Mouse (Mus musculus) gastrocnemius, postnatal 10 days (tissue): ENCODE data around the gene Lyg2. TPM values are rescaled to one million over a fixed set of nuclear protein-coding genes. Genes with fewer than 3 reads are reported as not detected.

ENCODE experiments used
- DNase-seq: peaks from one replicate; pipeline ENCODE4 v3.0.0; 2021; ENCODE audit warnings: mixed read lengths
- total RNA-seq, 2 experiments: library from RNA; stranded (reverse); gene quantifications; 2 replicates each; pipeline ENCODE4 v1.2.3; 2021

Lyg2 gene
- total RNA-seq, 2 experiments from 2014 or later = not detected

DNA sequence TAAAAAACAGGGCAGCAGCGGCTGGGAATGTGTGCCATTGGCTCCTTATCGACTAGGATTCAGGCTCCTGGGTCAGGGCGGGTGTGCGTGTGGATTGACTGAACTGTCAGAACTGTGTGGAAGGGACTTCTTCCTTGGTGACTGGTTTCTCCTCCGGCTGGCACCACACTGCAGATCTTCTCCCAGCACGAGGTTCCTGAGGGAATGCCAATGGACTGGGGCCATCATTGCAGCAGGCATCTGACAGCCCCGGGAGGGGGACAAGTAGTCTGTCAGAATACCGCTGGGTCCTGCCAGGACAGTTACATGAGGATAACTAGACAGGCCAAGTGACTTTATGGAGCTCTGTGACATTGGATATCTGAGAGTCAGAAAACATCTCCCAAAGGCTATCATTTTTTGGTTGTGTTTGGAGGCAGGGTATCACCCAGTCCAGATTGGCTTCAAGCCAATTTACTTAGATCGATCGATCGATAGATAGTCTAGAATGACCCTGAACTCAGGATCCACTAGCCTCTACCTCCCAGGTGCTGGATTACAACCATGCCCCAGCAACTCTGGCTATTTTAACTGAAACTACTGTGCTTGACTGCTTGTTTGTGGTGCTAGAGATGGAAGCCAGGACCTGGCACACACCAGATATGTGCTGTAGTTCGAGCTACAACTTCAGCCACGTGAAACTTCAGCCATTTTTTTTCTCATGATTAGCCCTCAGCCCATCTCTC is 38.4 kb downstream of the Lyg2 start:
- no peak for DNase-seq

DNA sequence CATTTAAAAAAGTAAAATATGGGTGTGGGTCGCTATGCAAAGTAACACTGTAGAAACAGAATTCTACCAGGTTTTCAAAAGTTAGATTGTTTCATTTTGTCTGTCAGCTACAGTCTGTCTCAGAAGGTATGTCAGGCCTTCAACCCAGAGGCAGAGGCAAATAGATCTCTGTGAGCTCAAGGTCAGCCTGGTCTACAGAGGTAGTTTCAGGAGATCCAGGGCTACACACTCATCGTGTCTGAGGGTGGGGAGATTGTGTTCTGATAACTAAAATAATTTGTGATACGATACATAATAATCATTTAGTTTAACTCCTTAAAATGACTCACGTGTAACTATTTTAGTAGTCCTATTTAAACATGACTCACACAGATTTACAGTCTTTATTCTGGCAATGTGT is 43.1 kb downstream of the Lyg2 start:
- no peak for DNase-seq

DNA sequence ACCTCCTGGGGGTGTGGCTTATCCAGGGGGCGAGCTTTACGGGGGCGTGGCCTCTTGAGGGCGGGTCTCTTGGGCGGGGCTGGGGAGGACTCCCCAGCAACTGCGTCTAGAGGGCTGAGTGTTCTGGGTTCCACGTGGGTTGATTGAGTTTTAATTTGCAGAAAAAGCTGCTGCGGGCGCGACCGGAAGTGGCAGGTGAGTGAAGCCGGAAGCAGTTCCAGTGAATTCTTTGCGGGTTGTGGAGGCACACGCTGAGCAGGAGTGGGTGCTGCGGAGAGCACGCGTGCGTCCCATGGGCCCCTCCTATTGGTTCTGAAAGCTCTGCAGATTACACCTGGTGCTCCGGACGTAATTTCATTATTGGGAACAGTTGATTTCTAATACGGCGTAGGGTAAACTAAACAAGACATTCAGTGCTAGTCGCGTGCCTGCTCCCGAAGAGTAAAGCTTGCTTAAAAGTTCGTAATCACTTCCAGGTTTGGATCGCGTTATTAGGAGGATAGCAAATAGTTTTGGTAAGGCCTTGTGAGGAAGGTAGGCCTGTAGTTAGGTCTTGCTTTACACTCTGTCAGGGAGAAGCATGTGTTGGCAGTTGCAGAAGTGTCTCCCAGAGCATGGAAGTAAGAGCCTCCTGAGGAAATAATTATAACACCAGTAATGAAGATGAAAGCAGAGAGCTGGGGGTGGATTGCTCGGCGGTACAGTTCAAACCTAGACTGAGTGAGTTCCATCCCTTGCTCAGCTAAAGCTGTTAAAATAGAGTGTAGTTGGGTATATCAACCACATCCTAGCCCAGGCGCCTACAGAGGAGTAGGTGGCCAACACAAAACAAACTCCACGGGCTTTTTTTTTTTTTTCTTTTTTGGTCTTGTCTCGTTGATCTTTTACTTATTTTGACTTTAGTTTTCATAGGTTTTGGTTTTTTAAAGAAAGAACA is 43.9 kb downstream of the Lyg2 start:
- DNase-seq = peak; percentile 76

DNA sequence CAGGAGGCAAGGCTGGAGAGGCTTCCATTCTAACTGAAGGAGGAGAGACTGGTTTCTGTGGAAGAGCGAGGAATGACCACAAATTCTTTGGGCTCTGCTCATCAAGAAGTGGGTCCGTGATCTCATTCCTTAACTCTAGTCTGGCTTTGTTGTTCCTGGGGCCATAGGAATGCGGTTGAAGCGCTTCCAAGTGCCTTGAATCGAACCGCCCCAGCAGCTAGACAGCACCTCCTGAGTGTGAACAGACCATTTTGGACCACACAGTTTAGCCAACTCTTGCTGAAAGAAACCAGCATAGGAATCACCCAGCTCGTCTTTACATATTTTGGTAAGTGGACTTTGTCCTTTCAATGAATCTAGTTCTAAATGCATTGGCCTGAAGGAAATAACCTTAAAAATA is 44.6 kb downstream of the Lyg2 start, which contains the start of gene Lipt1:
Lipt1 (plus strand) TSS at position 35 of the 400 bp plus-strand sequence.
- DNase-seq = no peak

DNA sequence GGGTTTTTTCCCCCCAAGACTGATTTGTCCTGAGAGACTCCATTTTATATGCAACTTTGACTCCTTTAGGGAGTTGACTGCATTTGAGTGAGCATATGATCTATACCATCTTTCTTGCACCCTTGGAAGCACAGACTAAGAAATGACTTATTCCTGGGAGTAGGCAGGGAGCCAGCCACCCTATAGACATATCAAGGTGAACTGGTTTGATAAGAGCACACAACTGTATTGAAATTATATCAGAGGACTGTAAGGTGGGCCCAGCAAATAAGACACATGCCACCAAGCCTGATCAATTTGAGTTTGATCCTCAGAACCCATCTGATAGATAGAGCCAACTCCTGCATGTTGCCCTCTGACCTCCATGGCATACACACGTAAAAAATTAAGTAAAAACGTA is 46.9 kb downstream of the Lyg2 start:
- DNase-seq = no peak

DNA sequence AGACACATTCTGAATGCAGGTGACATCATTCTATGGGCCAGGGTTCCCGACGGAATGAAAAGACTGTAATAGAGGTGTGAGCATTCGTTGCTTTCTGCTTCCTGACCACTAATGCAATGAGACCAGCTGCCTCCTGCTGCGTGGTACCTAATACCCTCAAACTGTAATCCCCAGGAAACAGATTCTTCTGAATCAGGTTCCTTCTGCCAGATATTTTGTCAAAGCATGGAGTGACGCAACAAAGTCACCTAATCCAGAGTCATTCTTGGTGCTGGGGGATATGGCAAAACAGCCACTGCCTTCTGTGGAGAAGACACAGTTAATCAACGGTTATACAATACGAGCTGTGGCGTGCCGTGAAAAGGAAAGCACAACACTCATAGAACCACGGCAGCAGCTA is 47.7 kb downstream of the Lyg2 start:
- DNase-seq = no peak

DNA sequence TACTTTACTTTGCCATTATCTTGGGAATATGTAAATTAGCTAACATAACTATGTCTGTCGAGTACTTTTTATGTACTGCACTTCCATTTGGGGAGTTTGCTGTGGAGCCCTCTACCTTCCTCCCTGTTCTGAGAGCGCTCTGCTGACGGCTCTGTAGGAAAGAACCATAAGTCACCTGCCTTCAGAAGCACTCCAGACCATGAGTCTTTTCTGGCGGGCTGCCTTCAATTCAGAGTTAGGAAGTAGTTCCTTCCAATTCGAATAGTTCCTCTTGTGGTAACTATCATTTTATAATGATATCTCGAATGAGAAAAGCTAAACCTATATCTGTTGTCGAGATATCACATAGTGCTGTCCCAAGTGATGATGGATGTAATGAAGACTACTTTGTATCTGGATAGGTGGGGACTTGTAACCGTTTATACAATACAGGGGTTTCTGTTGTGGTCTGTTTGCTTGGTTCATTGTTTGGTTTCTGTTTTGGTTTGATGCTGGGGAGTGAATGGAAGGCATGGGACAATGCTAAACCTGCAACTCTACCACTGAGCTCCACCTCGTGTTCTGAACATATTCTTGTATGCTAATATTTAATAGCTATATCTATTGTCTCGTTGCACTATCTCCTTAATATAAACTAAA is 48.5 kb downstream of the Lyg2 start:
- DNase-seq = no peak

DNA sequence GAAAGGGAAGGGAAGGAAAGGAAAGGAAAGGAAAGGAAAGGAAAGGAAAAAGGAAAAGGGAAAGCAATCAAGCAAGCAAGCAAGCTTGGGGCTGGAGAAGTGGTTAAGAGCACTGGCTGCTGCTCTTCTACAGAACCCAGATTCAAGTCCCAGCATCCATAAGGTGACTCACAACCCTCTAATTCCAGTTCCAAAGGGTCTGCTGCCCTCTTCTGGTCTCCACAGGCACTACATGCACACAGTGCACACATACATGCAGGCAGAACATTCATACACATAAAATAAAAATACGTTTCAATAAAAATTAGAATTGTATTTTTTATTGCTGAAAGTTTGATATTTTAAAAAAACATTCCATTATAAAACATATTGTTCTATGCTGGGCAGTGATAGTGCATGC is 49.2 kb downstream of the Lyg2 start:
- DNase-seq = peak; percentile 38

DNA sequence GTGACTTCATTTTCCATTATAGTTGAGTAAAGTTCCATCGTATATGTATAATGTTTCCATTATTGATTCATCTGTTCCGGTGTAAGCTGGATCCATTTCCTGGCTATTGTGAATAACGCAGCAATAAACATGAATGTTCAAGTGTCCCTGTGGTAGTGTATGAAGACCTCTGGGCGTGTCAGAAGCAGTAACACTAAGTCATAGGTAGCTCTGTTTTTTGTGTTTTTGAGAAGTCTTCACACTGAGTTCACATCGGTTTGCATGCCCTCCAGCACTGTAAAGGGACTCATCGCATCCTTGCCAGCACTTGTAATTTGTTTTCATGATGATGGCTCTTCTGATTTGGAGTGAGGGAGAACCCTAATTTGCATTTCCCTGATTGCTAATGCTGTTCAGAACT is 50.0 kb downstream of the Lyg2 start, which contains the start of gene Tsga10:
Tsga10 (minus strand) TSS at position 144 of the 400 bp plus-strand sequence.
- no peak for DNase-seq

DNA sequence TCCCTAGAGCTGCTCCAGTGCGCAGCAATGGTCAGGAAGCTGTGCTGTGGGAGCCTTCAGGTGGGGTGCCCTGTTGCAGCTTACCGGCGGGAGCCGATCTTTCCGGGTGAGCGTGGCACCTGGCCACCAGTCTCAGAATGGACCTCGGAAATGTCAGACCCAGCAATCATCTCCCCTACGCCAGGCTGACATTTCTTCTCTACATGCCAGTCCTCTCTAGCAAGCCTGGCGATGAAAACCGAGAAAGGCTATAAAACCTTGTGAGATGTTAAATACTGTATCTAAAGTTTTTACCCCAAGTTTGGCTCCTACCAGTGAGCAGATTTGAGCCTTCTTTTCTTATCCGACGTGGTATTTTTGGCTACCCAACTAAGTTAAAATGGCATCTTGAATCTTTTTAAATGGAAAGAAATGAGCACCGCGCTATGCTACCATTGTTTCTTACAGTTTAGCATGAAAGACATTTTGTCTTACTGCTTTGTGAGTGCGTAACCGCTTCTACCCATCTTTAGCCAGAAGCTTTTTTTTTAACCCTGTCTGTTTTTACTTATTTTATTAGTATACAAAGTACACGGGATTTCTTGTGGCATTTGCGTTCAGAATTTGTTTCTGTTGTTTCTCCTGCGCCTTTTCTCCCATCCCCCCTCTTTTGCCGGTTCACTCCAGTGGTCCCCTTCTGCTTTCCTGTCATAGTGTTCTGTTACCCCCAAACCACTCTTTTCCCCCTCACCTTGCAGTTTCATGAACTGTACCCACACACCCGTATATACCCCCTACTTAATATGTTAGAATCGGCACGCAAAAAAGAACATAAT is 50.7 kb downstream of the Lyg2 start:
- DNase-seq = no peak

DNA sequence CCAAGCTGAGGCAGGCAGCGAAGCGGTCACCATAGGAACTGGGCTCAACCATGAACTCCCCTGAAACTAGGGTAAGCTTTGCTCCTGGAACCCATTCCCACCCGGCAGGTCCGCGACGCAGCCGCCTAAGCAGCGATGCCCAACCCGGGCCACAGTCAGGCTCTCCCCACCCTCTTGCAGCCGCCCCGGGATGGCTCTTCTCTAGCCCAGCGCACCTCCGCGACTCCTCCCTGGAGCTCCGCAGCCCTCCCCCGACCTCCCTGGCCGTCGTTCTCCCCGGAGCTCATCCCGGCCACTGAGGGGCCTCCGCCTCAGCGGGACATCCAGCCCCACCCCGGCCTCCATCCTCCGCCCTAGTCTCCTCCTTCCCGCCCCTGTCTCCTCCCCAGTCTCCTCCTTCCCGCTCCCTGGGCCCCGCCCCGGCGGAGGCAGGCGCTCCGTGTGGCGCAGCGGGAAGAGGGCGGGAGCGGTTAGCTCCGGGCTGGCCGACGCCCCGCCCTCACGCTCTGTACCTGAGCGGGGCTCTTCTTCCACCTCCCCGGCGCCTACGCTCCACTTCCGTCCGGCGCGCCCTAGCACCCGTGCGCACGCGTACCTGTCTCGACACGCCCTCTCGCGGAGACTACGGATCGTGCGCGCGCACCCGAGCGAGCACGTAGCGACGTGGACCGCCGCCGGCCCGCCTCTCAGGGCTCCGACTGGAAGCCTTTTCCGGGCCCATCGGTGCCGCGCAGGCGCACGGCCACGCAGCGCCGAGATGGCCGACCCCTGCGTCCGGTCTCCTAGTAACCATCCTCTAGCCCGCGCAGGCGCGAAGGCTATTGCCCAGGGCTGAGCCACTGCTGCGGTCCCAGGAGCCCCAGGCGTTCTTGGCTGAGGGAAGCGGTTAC is 51.5 kb downstream of the Lyg2 start:
- peak; percentile 99 for DNase-seq

Other genes starting within 250 kb of the Lyg2 start
- under 1 TPM; 0.38 to 0.86 TPM for gene 2010300C02Rik, start 196.4 kb downstream of the Lyg2 start, total RNA-seq
- gene Tsga10, start 50.1 kb downstream of the Lyg2 start, total RNA-seq = 1 to 10 TPM; 2.3 to 3.3 TPM
- gene Lipt1, start 44.8 kb downstream of the Lyg2 start, total RNA-seq = 1 to 10 TPM; 6.1 to 7.0 TPM
- gene Mitd1, start 26.1 kb downstream of the Lyg2 start, total RNA-seq = 1 to 10 TPM; 3.0 to 6.0 TPM
- gene Mrpl30, start 26.0 kb downstream of the Lyg2 start, total RNA-seq = 100 to 1,000 TPM; 231 to 245 TPM
- gene Lyg1, start 41.3 kb upstream of the Lyg2 start, total RNA-seq = not detected
- 10 to 100 TPM; 42.1 to 44.9 TPM for gene Txndc9, start 81.4 kb upstream of the Lyg2 start, total RNA-seq
- gene Eif5b, start 81.5 kb upstream of the Lyg2 start, total RNA-seq = 10 to 100 TPM; 38.6 to 41.0 TPM
- 10 to 100 TPM; 20.4 to 23.6 TPM for gene Rev1, start 213.3 kb upstream of the Lyg2 start, total RNA-seq